Mouse (Mus musculus) embryo, embryonic 9.5 days (tissue): ENCODE measurements around the gene Prr15l.

Experiments
- DNase-seq: peaks from one replicate; pipeline ENCODE4 v3.0.0-alpha.2; 2017; ENCODE audit errors: extremely low spot score

The Prr15l gene

DNA sequence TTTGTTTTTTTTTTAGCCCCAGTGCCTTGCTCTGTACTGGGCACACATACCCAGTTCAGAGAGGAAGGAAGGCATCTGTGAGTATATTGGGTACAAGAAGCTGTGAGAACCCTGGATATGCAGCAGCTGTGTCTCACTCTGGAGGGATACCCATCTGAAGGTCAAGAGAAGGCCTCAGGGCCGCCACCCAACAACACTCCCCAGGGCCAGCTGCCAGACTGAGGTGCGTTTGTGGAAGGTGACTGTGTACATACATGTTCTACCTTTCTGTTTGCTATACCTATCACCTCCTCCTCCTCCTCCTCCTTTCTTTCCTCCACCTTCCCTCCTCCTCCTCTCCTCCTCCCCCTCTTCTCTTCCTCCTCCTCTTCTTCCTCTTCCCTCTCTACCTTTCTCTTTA lies at the start of gene Prr15l:
Prr15l (plus strand) TSS at position 17 of the 400 bp plus-strand sequence.
- no peak for DNase-seq

DNA sequence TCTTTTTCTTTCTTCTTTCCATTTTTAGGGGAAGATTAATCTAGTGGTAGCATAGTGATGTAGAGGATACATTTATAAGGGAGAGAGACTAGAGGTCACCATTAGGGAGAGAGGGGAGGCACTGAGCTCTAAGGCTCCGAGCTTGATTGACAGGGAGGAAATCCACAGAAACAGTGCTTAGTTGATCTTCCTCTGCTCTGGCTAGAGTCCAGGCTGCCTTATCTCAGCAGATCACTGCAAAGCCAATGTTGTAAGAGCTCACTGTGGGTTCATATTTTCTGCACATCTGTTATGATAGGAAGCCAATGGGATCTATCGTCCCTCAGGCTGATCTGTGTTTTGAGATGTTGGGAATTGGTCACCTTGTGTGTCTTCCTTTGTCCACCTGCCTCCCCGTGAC lies 49.2 kb upstream of the Prr15l start:
- no peak for DNase-seq

DNA sequence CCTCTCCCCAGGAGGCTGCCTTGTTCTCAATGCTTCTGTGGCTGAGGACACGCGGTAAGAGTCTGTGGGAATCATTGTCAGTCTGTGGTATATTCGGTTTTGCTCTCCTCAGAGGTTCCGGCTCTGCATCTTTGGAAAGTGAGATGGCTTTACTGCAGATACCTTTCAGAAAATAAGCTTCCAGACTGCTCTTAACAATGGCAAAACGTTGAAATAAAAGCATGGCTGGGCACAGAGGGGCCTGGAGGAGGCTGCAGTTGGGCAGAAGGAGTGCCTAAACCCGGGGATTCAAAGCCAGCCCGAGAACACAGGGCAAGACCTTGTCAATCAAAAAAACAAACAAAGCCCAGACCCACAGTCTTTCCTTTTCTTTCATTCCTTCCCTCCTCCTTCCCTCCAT lies 48.5 kb upstream of the Prr15l start:
- DNase-seq, result peak; percentile 67

DNA sequence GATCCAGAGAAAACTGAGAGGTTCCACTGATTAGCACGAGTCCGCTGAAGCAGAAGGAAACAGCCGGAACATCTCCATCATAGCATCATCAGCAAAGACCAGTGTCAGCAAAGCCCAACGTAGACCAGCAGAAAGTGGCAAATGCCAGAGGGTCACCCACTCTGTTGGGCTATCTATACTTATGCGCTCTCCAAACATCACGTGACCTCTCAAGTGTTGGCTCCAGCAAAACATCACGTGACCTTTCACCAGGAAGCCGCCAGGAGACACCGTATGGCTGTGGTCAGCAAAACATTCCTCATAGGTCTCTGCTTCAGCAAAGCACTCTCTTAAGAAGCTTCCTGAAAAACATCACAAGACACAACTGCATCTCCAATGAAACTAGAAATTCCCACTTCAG lies 47.6 kb upstream of the Prr15l start:
- no peak for DNase-seq

DNA sequence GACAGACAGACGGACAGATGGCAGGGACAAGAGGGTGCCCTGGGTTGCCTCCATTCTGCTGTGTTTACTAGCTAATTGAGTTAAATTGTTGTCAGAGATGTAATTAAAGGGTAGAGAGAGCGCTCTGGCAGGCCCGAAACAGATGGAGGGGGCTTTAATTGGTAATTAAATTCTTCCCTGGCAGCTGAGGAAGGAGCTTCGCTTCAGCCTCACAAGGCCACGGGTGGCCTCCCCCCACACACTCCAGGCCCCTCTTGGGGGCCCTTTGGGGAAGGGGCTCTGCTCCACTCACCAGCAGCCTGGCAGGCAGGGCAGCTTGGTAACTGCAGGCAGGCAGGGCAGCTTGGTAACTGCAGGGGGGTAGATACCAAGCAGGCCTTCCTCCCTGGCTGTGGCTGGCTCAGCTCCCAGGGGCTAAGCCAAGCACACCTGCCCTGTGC lies 42.0 kb upstream of the Prr15l start:
- DNase-seq, result no peak

DNA sequence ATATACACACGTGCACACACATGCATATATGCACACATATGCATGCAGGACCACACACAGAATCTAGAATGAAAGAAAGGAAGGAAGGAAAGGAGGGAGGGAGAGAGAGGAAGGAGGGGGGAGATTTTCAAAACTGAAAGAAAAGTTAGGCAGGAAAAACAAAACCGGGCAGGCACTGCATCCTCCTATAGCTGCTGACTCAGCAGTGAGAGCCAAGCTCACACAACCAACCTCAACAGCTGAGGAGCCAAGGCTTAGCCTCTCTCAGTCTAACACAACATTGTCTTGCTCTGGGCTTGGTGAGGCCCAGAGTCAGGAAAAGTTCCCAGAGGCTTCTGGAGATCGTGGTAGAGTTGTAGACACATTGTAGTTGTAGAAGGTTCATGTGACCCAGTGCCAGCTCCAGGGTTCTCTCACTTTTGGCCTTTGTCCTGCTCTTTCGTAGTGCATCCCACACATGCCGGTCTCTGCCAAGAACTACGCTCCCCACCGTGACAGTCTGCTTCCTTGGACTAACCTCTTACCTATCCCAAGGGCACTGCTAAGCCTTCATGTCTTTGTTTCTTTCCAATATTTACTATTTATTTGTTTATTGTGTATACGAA lies 40.9 kb upstream of the Prr15l start:
- no peak for DNase-seq

DNA sequence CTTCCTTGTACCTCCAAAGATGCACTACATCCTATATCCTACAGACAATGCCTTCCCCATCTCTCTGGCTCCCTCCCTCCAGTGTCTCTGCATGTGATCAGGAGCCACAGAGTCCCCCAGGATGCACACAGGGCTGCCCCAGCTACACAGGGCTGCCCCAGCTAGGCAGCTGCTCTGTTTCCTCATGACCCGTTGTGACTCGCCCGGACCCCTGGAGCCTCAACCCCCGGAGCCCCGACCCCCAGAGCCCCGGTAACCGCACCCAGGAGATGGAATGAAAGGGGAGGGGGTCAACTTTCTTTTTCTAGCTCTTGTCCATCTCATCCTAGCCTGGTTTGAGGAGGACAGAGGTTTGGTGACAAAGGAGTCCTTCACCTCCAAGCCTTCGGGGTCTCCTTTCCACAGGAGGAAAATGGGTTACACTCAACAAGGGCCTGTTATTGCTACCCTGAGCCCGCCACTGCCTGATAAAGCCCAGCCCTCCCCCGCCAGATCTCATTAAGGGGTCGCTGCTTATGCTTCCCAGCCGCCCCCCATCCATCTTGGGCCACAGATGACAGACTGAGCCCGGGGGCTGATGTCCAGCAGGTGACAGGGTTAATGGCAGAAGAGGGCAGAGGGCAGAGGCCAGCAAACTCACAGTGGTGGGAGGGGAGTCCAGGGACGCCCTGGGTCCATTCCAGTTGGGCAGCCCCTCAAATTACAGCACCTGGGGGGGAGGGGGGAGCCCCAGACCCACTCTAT lies 35.9 kb upstream of the Prr15l start:
- peak; percentile 85 for DNase-seq

DNA sequence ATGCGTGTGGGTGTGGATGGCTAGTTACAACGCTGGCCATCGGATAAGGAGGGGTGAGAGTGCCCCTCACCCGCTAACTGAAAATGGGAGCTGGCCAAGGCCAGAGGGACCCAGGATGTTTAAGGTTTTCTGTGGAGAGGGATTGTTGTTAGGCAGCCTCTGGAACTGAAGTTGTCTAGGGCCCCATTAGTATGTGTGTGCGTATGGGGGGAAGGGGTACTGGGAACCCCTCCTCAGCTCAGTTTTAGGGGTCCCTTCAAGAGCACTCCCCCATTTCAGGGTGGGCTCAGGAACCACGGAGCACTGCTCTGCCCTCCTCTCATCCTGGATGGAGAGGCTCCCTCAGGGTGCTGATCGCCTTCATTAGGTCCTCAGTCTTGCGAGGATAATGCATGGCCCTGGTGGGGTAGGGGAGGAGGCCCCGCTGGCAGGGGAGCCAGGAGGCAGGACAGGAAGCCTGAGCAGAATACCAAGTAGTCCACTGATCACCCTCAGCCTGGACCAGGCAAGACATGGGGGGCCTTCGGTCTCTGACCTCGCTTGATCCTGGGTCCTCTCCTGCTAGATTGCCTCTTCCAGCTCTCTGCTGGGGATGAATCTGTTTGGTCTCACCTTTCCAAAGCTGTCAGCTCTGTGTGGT lies 34.6 kb upstream of the Prr15l start:
- peak; percentile 25 for DNase-seq

DNA sequence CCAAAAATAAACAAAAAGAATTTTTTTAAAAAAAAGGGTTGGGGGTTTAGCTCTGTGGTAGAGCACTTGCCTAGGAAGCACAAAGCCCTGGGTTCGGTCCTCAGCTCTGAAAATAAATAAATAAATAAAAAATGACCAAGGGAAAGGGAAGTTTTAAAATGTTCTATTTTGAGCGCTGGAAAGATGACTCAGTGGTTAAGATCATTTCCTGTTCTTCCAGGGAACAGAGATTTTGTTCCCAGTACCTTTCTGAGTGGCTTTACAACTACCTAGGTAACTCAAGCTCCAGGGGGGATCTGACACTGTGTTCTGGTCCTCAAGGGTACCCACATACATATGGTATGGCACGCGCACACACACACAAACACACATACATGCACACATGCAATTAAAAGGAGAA lies 32.0 kb upstream of the Prr15l start:
- no peak for DNase-seq

DNA sequence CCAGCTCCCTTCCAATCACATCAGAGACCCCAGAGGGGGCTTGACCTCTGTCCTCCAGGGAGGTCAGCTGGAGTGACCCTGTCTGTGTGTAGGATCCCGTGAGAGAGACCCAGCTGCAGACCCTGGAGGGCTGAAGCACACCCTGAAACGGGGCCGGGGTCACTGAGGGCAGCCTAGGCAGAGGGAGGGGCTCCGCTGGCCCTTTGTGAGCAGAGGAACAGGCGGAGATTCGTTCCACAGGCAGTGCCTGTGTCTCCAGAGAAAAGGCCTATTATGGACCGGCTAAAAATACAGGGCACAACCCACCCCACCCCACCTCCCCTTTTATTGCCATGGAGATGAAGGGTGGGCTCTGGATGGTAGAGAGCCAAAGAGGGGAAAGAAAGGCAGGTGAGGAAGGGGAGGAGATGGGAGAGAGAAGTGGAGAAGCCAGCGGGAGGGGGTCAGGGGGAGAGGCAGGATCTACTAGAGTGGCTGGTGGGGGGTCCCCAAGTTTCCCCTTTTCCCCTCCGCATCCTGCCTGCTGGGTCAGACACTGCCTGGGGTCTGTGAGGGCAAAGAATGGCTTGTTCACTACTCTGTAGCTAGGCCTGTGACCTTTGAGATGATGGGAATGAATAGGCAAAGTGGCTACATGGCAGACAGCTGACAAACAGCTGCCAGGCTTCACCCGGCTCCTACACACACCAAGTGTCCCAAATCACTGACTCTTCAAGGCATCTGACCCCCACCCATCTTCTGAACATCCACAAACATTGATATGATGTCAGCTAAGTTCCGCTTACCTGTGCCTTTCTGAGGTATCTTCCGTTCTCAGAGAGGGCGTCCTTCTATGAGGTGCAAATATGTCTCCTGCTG lies 28.2 kb upstream of the Prr15l start:
- DNase-seq, result peak; percentile 97

DNA sequence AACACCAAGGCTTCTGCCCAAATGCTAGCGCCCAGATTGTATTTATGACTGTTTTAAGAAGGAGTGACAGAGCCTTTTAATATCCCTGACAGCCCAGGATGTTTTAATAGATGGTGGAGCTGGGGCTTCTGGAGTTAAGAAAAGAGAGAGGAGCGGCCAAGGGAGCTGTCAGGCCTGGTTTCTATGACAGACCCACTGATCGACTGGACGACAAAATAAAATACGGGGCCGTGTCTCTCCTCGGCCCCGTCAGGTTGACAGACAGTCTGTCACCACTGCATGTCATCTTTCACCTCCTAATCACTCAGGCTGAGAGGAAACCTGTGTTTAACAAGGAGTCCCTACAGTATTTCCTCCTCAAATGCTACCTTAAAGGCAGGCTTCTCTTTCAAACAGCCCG lies 26.6 kb upstream of the Prr15l start:
- no peak for DNase-seq

DNA sequence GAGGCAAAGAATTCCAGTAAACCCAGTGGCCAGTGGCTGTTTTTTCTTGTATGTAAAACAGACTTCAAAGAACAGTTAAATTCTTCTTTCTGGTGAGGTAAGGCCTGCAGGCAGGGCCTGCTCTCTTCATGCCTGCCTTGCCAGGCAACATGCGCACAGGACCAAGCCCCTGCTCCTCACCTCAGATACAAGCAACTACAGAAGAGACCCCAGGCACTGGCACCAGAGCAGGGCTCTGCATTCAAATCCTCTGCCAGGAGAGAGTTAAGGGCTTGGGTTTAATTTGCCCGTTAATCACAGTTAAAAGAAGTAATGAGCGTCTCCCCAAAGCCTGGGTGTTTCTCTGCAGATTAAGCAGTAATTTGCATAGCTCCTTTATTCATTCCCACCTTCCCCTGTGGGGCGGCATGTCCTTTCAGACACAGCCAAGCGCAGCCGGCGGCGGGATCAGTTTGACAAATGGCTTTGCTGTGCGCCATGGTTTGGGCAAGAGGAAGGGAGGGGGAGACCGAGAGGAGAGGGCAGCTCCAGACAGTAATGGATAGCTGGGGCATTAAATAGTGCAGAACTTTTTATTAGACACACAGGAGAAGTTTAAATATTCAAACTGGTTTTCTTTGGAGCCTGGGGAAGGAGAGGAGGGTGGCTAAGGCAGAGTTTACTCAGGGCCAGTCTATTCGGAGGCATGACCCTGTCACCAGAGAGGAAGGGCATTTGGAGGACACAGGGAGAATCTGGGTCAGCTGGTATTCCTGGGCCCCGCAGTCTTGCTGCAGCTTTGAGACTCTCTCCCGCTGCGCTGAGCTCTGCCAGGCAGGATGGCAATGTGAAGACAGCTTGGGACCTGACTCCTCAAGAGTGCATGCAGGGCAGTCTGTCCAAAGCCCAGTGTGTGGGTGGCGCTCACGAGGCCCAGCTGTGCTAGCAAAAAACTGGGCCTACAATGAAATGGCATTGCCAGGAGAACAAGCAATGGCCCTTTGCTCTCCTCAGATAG lies 25.0 kb upstream of the Prr15l start:
- DNase-seq, result peak; percentile 84

DNA sequence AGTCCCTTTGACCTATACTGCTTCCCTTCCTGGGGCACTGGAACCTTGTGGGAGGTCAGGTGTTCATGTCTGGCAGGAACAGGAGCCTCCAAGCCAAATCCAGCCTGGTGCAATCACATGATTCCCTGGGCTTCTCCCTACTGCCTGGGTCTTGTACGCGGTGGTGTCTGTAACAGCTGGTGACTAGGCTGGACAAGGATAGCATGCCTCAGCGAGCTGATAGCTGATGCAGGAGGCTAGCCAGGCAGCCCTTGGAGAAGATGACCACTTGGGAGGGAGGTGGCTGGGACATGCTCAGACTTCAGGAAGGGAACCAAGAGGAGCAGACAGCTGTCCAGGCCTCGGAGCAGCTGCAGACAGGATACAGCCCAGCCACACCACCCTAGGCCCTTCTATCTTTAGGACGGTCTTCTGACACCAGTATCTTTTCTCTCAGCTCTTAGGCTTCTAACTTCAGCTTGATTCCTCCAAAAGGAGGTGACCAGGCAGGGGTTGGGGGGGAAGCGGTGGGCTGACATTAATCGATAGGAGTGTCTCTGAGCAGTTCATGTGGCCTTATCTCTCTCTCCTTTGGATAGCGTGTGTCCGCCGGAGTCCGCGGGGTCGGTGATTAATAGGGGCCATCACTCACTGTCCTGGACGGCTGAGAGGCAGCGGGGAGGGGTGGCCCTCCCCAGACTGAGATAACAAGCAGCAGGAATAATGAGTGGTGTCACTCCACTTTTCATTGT lies 21.3 kb upstream of the Prr15l start:
- peak; percentile 66 for DNase-seq

DNA sequence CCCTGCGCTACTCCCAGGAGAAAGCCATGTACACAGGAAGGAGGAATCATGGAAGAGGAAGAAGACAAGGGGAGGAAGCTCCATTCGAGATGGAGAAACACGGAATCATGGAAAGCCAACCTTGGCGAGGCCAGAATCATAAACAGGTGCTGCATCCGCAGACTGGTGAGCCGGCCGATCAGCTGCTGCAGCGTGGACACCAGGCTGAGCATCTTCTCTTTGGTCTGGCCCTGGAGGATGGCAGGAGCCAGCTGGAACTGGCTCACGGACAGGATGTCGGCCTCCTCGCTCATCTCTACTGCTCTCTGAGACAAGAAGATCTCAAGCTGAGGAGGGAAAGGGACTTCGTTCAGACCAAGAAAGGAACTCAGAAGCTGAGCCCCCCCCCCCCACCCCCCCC lies 19.3 kb upstream of the Prr15l start:
- no peak for DNase-seq

DNA sequence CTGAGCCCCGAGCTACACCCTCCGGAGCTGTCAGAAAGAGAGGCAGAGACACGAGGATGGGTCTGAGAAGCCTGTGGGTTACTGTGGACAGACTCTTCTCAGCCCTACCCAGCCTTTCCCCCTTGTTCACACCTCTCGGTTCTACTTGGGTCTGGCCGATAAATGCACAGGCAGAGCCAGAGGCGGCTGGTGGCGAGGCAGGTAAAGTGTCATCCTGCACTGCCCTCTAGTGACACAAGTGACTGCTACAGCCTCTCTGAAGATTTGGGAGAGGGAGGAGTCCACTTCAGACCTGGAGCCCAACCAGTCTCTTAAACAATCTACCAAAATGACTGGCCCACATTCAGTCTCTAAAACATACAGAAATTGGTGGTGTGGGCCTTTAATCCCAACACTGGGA lies 17.9 kb upstream of the Prr15l start:
- peak; percentile 91 for DNase-seq

DNA sequence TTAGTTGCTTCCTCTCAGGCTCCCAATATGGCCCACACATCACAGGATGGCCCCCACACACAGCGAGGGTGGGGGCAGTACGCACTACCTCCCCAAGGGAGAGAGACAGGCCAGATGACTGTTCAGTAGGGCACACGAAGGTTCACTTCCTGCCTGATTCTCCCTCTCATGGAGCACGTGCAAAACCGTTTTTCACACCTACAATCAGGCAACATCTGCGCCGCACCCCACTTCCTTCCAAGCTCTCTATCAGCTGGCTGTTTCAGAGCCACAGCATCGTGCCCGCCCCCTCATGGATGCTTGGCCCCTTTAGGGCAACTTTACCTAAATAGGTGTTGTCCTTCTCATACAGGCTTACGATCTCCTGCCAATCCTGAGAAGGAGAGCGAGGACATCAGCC lies 15.2 kb upstream of the Prr15l start:
- no peak for DNase-seq

DNA sequence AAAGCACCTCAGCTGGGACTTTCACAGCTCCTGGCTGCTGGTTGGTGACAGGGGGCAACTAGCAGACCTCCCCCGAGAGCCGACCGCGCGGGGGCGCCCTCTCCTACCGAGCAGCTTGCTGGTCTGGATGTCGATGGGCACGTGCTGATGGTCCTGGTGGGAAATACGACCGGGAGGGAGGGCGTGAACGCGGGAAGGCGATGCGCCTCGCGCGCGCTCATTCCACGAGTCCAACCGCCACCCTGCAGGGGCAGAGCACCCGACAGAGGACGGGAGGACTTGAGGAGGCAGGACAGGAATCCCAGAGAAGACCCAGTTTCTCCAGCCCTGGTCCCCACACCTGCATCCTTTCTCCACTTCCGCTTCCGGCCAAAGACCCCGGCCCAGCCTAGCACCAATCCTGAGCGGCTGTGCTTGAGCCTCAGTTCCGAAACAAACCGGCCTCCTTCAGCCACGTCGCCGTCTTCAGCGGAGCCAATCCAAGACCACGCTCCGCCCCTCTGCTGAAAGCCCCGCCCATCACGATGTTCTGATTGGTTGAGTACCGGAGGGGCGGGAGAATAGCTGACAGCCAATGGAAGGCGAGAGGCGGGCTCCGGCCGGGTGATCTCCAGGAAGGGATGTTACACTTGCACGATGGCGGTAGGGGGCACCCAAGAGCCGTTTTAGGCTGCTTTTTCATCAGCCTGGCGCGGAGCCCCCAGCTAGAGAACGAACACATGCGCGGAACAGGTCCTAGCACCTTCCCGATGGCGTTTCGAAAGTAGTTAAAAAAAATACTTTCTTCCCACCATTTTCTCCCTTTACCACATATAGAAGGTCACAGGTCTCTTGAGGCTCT lies 11.6 kb upstream of the Prr15l start, which contains the start of gene Cdk5rap3:
Cdk5rap3 (minus strand) TSS at position 453 of the 841 bp plus-strand sequence.
- peak; percentile 100 for DNase-seq

DNA sequence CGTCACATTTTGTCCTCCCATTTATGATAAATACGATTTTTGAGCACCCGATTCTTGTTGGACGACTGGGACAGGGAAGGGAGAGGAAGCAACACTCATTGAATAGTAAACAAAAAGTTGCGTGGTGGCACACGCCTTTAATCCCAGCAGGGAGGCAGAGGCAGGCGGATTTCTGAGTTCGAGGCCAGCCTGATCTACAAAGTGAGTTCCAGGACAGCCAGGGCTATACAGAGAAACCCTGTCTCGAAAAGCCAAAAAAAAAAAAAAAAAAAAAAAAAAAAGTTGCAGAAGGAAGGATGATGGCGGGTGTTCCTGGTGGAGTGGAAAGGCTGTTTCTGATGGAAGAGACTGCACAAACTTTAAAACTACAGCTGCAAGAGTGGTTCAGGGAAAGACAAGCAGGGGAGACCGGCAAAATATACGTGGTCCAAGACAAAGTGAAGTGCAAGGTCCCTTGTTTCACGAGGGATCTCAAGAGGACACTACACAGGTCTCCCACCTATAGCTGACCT lies 11.0 kb upstream of the Prr15l start:
- DNase-seq, result no peak

DNA sequence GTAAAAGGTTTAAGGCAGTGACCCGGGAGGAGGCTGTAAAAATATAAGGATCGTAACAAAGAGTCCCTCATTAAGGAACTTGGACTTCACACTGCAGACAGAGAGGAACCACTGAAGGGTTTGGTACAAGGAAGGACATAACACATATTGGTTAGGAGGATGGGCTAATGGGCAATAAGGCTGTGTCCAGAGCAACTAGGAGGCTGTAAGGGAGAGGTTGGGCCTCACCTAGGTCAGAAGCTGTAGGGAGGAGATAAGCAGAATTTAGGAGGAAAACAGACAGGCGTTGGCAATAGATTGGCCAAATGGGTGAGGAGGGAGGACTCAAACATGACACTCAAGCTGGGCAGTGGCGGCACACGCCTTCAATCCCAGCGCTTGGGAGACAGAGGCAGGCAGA lies 10.5 kb upstream of the Prr15l start:
- DNase-seq, result no peak
